Mouse (Mus musculus) R1 (cell line): ENCODE results near the gene Izumo1r.

Source experiments
- DNase-seq: peaks from one replicate; pipeline ENCODE4 v3.0.0-alpha.2; 2018; ENCODE audit warnings: low read depth, low spot score

Izumo1r gene

GRCm38 (mm10) chr9:14866957-14867356 is 36.8 kb downstream of the Izumo1r start:
- peak; percentile 51 for DNase-seq

- no peak for DNase-seq
Measured at GRCm38 (mm10) chr9:14864726-14865125, 39.0 kb downstream of the Izumo1r start.

GRCm38 (mm10) chr9:14863126-14863525 is 40.6 kb downstream of the Izumo1r start:
- DNase-seq: no peak

- peak; percentile 59 for DNase-seq
Measured at GRCm38 (mm10) chr9:14859868-14860639, 43.7 kb downstream of the Izumo1r start, which contains the start of gene Gpr83. Gpr83 (plus strand) TSS chr9:14860210.

- peak; percentile 66 for DNase-seq
Measured at GRCm38 (mm10) chr9:14858782-14859181, 45.0 kb downstream of the Izumo1r start.

GRCm38 (mm10) chr9:14858170-14858706 is 45.5 kb downstream of the Izumo1r start:
- DNase-seq: no peak

GRCm38 (mm10) chr9:14856922-14857654 is 46.7 kb downstream of the Izumo1r start:
- no peak for DNase-seq

- peak; percentile 48 for DNase-seq
Measured at GRCm38 (mm10) chr9:14854585-14854984, 49.2 kb downstream of the Izumo1r start.

GRCm38 (mm10) chr9:14848267-14848935 is 55.3 kb downstream of the Izumo1r start:
- no peak for DNase-seq

GRCm38 (mm10) chr9:14846428-14846827 is 57.3 kb downstream of the Izumo1r start:
- peak; percentile 82 for DNase-seq

GRCm38 (mm10) chr9:14843901-14844300 is 59.8 kb downstream of the Izumo1r start:
- no peak for DNase-seq

GRCm38 (mm10) chr9:14843311-14843857 is 60.4 kb downstream of the Izumo1r start:
- no peak for DNase-seq

GRCm38 (mm10) chr9:14841878-14842761 is 61.6 kb downstream of the Izumo1r start:
- peak; percentile 38 for DNase-seq

- no peak for DNase-seq
Measured at GRCm38 (mm10) chr9:14839970-14840369, 63.8 kb downstream of the Izumo1r start.

GRCm38 (mm10) chr9:14839527-14839926 is 64.2 kb downstream of the Izumo1r start:
- DNase-seq: no peak
